Mouse (Mus musculus): ENCODE data around the gene Ncstn. TPM values are rescaled to one million over a fixed set of nuclear protein-coding genes. Genes with fewer than 3 reads are reported as not detected.
A peak's percentile ranks its signal among the peaks of the same experiment; 100 is the strongest.

The Ncstn gene
- polyA plus RNA-seq, 1 experiment from 2014 or later: 115 TPM

DNA sequence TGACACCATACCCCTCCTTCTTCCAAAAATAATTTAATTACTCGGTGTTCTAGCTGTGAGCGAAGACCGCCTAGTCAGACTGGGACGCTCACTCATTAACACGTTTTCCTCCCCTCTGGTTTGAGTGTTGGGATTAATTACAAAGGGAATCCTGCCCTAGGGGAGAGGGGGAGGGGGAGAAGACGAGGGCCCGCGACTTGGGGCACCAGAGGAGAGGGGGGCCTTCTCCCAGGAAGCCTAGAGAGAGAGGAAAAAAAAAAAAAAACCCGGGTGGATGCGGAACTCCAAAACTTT lies 54.8 kb downstream of the Ncstn start:
- Histone ChIP-seq H3K4me3 (ENCODE audit: low read depth, low read length) (peak overlapping the region; percentile 84), H3K27ac (ENCODE audit: low read depth, low read length) (0 out of 2 replicates have a peak overlapping the region, but pooled peaks have one; percentile 18), H3K36me3 (ENCODE audit: control insufficient read depth, insufficient read depth, low read length) (no peaks in the 10 kb centered on the region), H3K27me3 (ENCODE audit: control insufficient read depth, insufficient read depth, low read length) (no peaks in the 10 kb centered on the region), H3K4me1 (ENCODE audit: control insufficient read depth, insufficient read depth, low read length) (peaks cover 19% of the 10 kb centered on the region), H3K9me3 (replicated peaks; ENCODE audit: control insufficient read depth, low read length) (no peaks in the 10 kb centered on the region), H3K4me2 (peak overlapping the region; percentile 71), H3K9ac (ENCODE audit: low read depth, low read length) (peak overlapping the region; percentile 89)
- no peak for ATAC-seq (replicated peaks; ENCODE audit: insufficient number of reproducible peaks, low FRiP score, low TSS enrichment)
- 15% methylated on average over 10 of the region's 10 CpGs for WGBS (ENCODE audit: insufficient replicate concordance)

DNA sequence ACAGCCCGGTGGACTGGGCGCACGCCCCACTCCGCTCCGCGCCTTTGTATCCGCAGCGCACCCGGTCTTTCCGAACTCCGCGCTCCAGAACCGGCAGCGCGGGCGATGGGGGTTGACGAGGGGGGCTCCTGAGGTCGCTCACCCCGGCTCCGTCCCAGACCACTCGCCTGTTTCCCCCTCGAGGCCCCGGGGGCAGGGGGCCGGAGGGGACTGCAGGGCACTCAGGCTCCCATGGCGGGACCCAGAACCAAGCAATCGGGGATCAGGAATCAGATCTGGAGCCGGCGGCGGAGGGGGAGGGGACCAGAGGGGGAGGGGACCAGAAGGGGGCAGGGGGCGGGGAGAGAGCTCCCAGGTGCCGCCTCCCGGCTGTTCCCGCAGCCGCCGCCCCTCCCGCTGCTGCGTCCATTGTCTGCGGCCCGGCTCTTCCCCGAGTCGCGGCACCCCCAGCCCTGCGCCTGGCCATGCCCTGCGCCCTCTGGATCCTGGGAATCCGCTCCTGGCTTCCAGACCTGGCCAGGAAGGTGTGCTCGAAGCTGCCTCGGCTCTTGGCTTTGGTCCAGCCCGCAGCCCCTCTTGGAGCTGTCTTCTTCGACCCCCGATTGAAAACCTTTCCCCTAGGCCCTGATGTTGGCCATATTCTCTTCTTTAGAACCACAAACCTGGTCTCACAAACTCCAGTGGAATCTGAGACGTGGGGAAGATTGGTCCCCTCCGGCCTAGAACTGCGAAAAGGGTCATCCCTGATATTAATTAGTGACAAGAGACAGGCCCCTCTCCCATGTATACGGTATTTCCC lies 55.4 kb downstream of the Ncstn start:
- under 1% methylated on average over 52 of the region's 54 CpGs for WGBS (ENCODE audit: insufficient replicate concordance)
- Histone ChIP-seq H3K4me2 (peak overlapping the region; percentile 71), H3K27ac (ENCODE audit: low read depth, low read length) (peak overlapping the region; percentile 78), H3K36me3 (ENCODE audit: control insufficient read depth, insufficient read depth, low read length) (no peaks in the 10 kb centered on the region), H3K4me1 (ENCODE audit: control insufficient read depth, insufficient read depth, low read length) (peaks cover 19% of the 10 kb centered on the region), H3K4me3 (ENCODE audit: low read depth, low read length) (peak overlapping the region; percentile 84), H3K27me3 (ENCODE audit: control insufficient read depth, insufficient read depth, low read length) (no peaks in the 10 kb centered on the region), H3K9ac (ENCODE audit: low read depth, low read length) (peak overlapping the region; percentile 89), H3K9me3 (replicated peaks; ENCODE audit: control insufficient read depth, low read length) (no peaks in the 10 kb centered on the region)
- peak; percentile 87 for ATAC-seq (replicated peaks; ENCODE audit: insufficient number of reproducible peaks, low FRiP score, low TSS enrichment)

DNA sequence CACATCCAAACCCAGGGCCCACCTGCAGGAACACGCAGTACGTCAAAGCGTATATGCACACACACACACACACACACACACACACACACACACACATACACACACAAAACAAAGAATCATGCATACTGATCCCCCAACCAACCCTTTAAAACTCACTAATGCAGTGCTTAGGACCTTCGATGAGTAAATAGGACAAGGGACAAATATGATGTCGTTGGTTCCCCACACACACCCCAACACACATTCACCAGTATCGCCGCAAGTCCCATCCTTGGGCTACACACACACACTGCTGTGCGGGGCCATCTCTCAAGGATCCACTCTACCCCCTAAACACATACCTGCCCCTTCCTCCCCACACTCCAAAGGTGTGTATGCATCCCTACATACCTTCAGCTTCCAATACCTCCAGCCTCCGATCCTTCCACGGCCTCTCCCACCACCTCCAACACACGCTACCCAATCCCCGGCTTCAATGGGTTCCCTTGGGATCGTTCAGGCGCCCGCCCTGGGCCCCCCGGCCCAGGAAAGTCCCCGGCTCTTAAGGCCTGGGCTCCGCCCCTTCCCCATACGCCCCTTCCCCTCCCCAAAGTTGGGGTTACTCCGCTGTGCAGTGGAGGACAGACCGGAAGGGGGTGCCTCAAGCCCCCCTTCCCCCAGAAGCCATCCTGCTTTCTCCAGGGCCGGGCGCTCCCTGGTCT lies 56.2 kb downstream of the Ncstn start:
- Histone ChIP-seq H3K9me3 (replicated peaks; ENCODE audit: control insufficient read depth, low read length) (no peaks in the 10 kb centered on the region), H3K27me3 (ENCODE audit: control insufficient read depth, insufficient read depth, low read length) (no peaks in the 10 kb centered on the region), H3K4me1 (ENCODE audit: control insufficient read depth, insufficient read depth, low read length) (peaks cover 19% of the 10 kb centered on the region), H3K9ac (ENCODE audit: low read depth, low read length) (peak overlapping the region; percentile 89), H3K27ac (ENCODE audit: low read depth, low read length) (peak overlapping the region; percentile 78), H3K4me2 (peak overlapping the region; percentile 71), H3K4me3 (ENCODE audit: low read depth, low read length) (peak overlapping the region; percentile 84), H3K36me3 (ENCODE audit: control insufficient read depth, insufficient read depth, low read length) (no peaks in the 10 kb centered on the region)
- ATAC-seq (replicated peaks; ENCODE audit: insufficient number of reproducible peaks, low FRiP score, low TSS enrichment): peak; percentile 52
- 4% methylated on average over 21 of the region's 23 CpGs for WGBS (ENCODE audit: insufficient replicate concordance)

GRCm38 (mm10) chr1:172025201-172025904 lies 57.2 kb downstream of the Ncstn start:
- Histone ChIP-seq H3K27ac (ENCODE audit: low read depth, low read length) (no peak overlapping the region), H3K9me3 (replicated peaks; ENCODE audit: control insufficient read depth, low read length) (no peaks in the 10 kb centered on the region), H3K4me2 (peak overlapping the region; percentile 71), H3K4me3 (ENCODE audit: low read depth, low read length) (peak overlapping the region; percentile 84), H3K4me1 (ENCODE audit: control insufficient read depth, insufficient read depth, low read length) (peaks cover 19% of the 10 kb centered on the region), H3K36me3 (ENCODE audit: control insufficient read depth, insufficient read depth, low read length) (no peaks in the 10 kb centered on the region), H3K9ac (ENCODE audit: low read depth, low read length) (no peak overlapping the region), H3K27me3 (ENCODE audit: control insufficient read depth, insufficient read depth, low read length) (no peaks in the 10 kb centered on the region)
- WGBS (ENCODE audit: insufficient replicate concordance): 60% methylated on average over 8 of the region's 8 CpGs
- ATAC-seq (replicated peaks; ENCODE audit: insufficient number of reproducible peaks, low FRiP score, low TSS enrichment): no peak

DNA sequence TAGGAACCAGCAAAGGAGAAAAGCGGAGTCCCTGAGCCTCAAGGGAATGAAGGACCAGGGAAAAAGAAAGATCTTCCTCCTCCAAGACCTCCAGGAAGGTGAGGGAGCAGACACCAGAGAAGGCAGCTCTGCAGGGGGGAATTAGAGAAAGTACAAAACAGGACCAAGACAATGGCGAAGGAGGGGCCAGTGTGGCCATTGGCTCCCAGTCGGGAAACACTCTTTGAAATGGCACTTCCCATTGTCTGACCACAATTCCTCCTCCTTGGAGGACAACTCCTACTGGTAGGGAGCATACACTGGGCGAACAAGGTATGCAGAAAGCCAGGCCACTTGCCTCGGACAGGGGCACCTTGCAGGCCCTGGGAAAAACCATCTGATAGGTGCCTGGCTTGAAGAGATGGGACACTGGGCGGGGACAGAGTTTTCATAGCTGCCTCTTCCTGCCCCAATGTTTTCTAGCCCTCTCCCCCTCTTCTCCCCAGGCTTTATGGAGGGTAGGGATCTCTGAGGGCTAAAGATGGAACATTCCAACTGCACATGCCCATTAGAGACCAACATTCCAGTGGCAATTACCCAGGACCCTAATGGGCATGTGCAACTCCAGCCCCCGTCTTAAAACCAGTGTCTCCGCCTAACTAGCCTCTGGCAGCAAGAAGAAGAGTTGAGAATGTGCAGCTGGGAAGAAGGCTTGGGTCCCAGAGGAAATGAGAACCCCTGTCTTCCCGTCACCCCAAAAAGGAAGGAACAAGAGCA lies 58.3 kb downstream of the Ncstn start:
- Histone ChIP-seq H3K27ac (ENCODE audit: low read depth, low read length) (no peak overlapping the region), H3K4me1 (ENCODE audit: control insufficient read depth, insufficient read depth, low read length) (peaks cover 19% of the 10 kb centered on the region), H3K9ac (ENCODE audit: low read depth, low read length) (no peak overlapping the region), H3K36me3 (ENCODE audit: control insufficient read depth, insufficient read depth, low read length) (no peaks in the 10 kb centered on the region), H3K4me2 (no peak overlapping the region; the same call in 1 of the 2 replicates), H3K27me3 (ENCODE audit: control insufficient read depth, insufficient read depth, low read length) (no peaks in the 10 kb centered on the region), H3K4me3 (ENCODE audit: low read depth, low read length) (no peak overlapping the region), H3K9me3 (replicated peaks; ENCODE audit: control insufficient read depth, low read length) (no peaks in the 10 kb centered on the region)
- WGBS (ENCODE audit: insufficient replicate concordance): 59% methylated on average over 9 of the region's 9 CpGs
- ATAC-seq (replicated peaks; ENCODE audit: insufficient number of reproducible peaks, low FRiP score, low TSS enrichment): no peak

GRCm38 (mm10) chr1:172019863-172020521 lies 62.6 kb downstream of the Ncstn start:
- WGBS (ENCODE audit: insufficient replicate concordance): 75% methylated on average over 10 of the region's 10 CpGs

GRCm38 (mm10) chr1:172019339-172019738 lies 63.3 kb downstream of the Ncstn start:
- 91% methylated on average over 4 of the region's 4 CpGs for whole genome bisulfite sequencing (ENCODE audit: insufficient replicate concordance)
- H3K27me3 ChIP-seq (ENCODE audit: control insufficient read depth, insufficient read depth, low read length): no peaks in the 10 kb centered on the region
- H3K4me2 ChIP-seq: no peak overlapping the region
- peaks cover 11% of the 10 kb centered on the region for H3K4me1 ChIP-seq (ENCODE audit: control insufficient read depth, insufficient read depth, low read length)
- H3K9me3 ChIP-seq (replicated peaks; ENCODE audit: control insufficient read depth, low read length): no peaks in the 10 kb centered on the region
- no peak for ATAC-seq (replicated peaks; ENCODE audit: insufficient number of reproducible peaks, low FRiP score, low TSS enrichment)
- H3K36me3 ChIP-seq (ENCODE audit: control insufficient read depth, insufficient read depth, low read length): no peaks in the 10 kb centered on the region
- no peak overlapping the region for H3K9ac ChIP-seq (ENCODE audit: low read depth, low read length)
- no peak overlapping the region for H3K27ac ChIP-seq (ENCODE audit: low read depth, low read length)
- H3K4me3 ChIP-seq (ENCODE audit: low read depth, low read length): no peak overlapping the region

More at GRCm38 (mm10) chr1:172019863-172020521, 62.6 kb downstream of the Ncstn start:
- H3K27ac ChIP-seq (ENCODE audit: low read depth, low read length): no peak overlapping the region
- H3K4me1 ChIP-seq (ENCODE audit: control insufficient read depth, insufficient read depth, low read length): peaks cover 17% of the 10 kb centered on the region
- H3K4me3 ChIP-seq (ENCODE audit: low read depth, low read length): no peak overlapping the region
- H3K36me3 ChIP-seq (ENCODE audit: control insufficient read depth, insufficient read depth, low read length): no peaks in the 10 kb centered on the region
- ATAC-seq (replicated peaks; ENCODE audit: insufficient number of reproducible peaks, low FRiP score, low TSS enrichment): no peak
- H3K27me3 ChIP-seq (ENCODE audit: control insufficient read depth, insufficient read depth, low read length): no peaks in the 10 kb centered on the region
- no peak overlapping the region for H3K9ac ChIP-seq (ENCODE audit: low read depth, low read length)
- H3K4me2 ChIP-seq: no peak overlapping the region
- H3K9me3 ChIP-seq (replicated peaks; ENCODE audit: control insufficient read depth, low read length): no peaks in the 10 kb centered on the region
